Mouse (Mus musculus): ENCODE results near the gene Asna1.

GRCm38 (mm10) chr8:85074617-85075016 is 49.5 kb upstream of the Asna1 start:
- no peak for TF ChIP-seq CTCF (IDR thresholded peaks at IDR 0.05)
- TF ChIP-seq POLR2A (IDR thresholded peaks at IDR 0.05; ENCODE audit: insufficient read depth, low read depth, low read length): no peak
